Mouse (Mus musculus) Patski (cell line): Measurements from ENCODE around the gene Mettl2. TPM values are rescaled to one million over a fixed set of nuclear protein-coding genes. Genes with fewer than 3 reads are reported as not detected.
"Not testable (repeated sequence)": the region's sequence is repeated elsewhere in the genome, so short reads cannot be mapped to it uniquely, and the experiment has no call there.

Experiments
- ATAC-seq: fragments of 100-300 bp; one replicate; pipeline ENCODE4 v1.8.0; 2021
- CTCF ChIA-PET: fragments of 350-600 bp; sonication (Branson Sonifier 250); formaldehyde crosslinking; loops from one replicate; lab custom pipeline; 2022; ENCODE audit warnings: inconsistent platforms; lab: Charles Lee
- POLR2A ChIA-PET: fragments of 350-600 bp; sonication (Branson Sonifier 250); formaldehyde crosslinking; loops from one replicate; lab custom pipeline; 2022; ENCODE audit warnings: antibody characterized with exemption, inconsistent platforms; lab: Charles Lee
- DNase-seq: peaks from one replicate; pipeline ENCODE4 v3.0.0-alpha.2; 2011; ENCODE audit warnings: low read depth, low spot score
- H3K27me3 ChIP-seq: fragments of 371-371 bp; one replicate; pipeline ENCODE4 v1.5.1; 2021
- CTCF ChIP-seq: fragments of 100-300 bp; IDR thresholded peaks from one replicate; pipeline ENCODE4 v1.5.1; 2021
- in situ Hi-C: fragments of 300-500 bp; cut with MboI; formaldehyde crosslinking; loops from 3 replicates; pipeline ENCODE4 v1.11.1; 2018; ENCODE audit warnings: low pct_unique_long_range_greater_than_20kb, mixed read lengths
- polyA plus RNA-seq: library from polyadenylated mRNA; unstranded; gene quantifications from one replicate; pipeline ENCODE4 v1.2.3, GENCODE M21; 2021

The Mettl2 gene
- 27.1 TPM for polyA plus RNA-seq

- peak; percentile 95 for TF ChIP-seq CTCF
- peak; percentile 80 for ATAC-seq
- H3K27me3 ChIP-seq, result no peaks in the 10 kb centered on the region
- CTCF ChIA-PET, result interaction anchor here (0.8 to 1.2 kb wide), 5 partner anchors 360 to 539 kb away, joined by 3 read pairs; no protein-coding TSS in a partner anchor
- in situ Hi-C loops, result loop anchor here (10.0 to 25.0 kb wide), 2 partner anchors 521 to 814 kb away; partner anchors contain the start of gene Itgb3
- DNase-seq, result peak; percentile 35
- POLR2A ChIA-PET, result interaction anchor here (1.0 to 1.5 kb wide), 2 partner anchors 56 to 57 kb away, joined by 3 to 5 read pairs; no protein-coding TSS in a partner anchor
Observed at GRCm38 (mm10) chr11:105125735-105126519, at the start of gene Mettl2. Gene Mettl2, plus strand, starts transcription at chr11:105126425.

GRCm38 (mm10) chr11:105112448-105112847 lies 13.8 kb upstream of the Mettl2 start:
- in situ Hi-C loops, DNase-seq, ATAC-seq: not testable (repeated sequence)
- peaks cover 17% of the 10 kb centered on the region for H3K27me3 ChIP-seq
- ChIA-PET POLR2A (interaction anchor here (0.6 kb wide), 1 partner anchor 13 kb away, joined by 3 read pairs; no protein-coding TSS in a partner anchor), CTCF (interaction anchor here (1.0 kb wide), 1 partner anchor 137 kb away, joined by 3 read pairs; no protein-coding TSS in a partner anchor)

GRCm38 (mm10) chr11:105117814-105118213 lies 8.4 kb upstream of the Mettl2 start:
- TF ChIP-seq CTCF, result no peak
- CTCF ChIA-PET, result no interaction called here
- POLR2A ChIA-PET, result no interaction called here
- peaks cover 5% of the 10 kb centered on the region for H3K27me3 ChIP-seq
- in situ Hi-C loops, result no loop called here
- ATAC-seq (no peak), DNase-seq (no peak)

- peaks cover 5% of the 10 kb centered on the region for H3K27me3 ChIP-seq
- in situ Hi-C loops, result loop anchor here (5.0 to 10.0 kb wide), 2 partner anchors 353 to 516 kb away; partner anchors contain the start of gene Itgb3
- POLR2A ChIA-PET, result no interaction called here
- CTCF ChIA-PET, result interaction anchor here (0.8 kb wide), 1 partner anchor 24 kb away, joined by 3 read pairs; no protein-coding TSS in a partner anchor
- ATAC-seq, result peak; percentile 74
- peak; percentile 49 for DNase-seq
- TF ChIP-seq CTCF, result no peak
Observed at GRCm38 (mm10) chr11:105120551-105121061, 5.6 kb upstream of the Mettl2 start.

- DNase-seq, H3K27me3 ChIP-seq, POLR2A ChIA-PET, ATAC-seq, CTCF ChIA-PET: not testable (repeated sequence)
- in situ Hi-C loops, result loop anchor here (5.0 to 10.0 kb wide), 2 partner anchors 354 to 517 kb away; partner anchors contain the start of gene Itgb3
Observed at GRCm38 (mm10) chr11:105121792-105122191, 4.4 kb upstream of the Mettl2 start.

GRCm38 (mm10) chr11:105123986-105124385 lies 2.2 kb upstream of the Mettl2 start:
- ChIA-PET POLR2A (interaction anchor here (0.5 to 0.6 kb wide), 2 partner anchors 355 to 744 kb away, joined by 3 to 4 read pairs; no protein-coding TSS in a partner anchor), CTCF (interaction anchor here (0.8 to 1.7 kb wide), 4 partner anchors 47 to 534 kb away, joined by 3 to 5 read pairs (median 3); no protein-coding TSS in a partner anchor)
- in situ Hi-C loops, result loop anchor here (5.0 to 10.0 kb wide), 2 partner anchors 357 to 519 kb away; partner anchors contain the start of gene Itgb3
- H3K27me3 ChIP-seq, result no peaks in the 10 kb centered on the region
- DNase-seq, result peak; percentile 53
- ATAC-seq, result peak; percentile 44
- peak; percentile 86 for TF ChIP-seq CTCF

- no peak for TF ChIP-seq CTCF
- H3K27me3 ChIP-seq, result no peaks in the 10 kb centered on the region
- DNase-seq (no peak), ATAC-seq (peak; percentile 4)
- in situ Hi-C loops, result loop anchor here (10.0 to 25.0 kb wide), 2 partner anchors 522 to 814 kb away; partner anchors contain the start of gene Itgb3
- CTCF ChIA-PET, result interaction anchor here (0.9 kb wide), 1 partner anchor 535 kb away, joined by 3 read pairs; no protein-coding TSS in a partner anchor
- POLR2A ChIA-PET, result interaction anchor here (1.5 kb wide), 1 partner anchor 55 kb away, joined by 5 read pairs; no protein-coding TSS in a partner anchor
Observed at GRCm38 (mm10) chr11:105126520-105127029, 350 bp downstream of the Mettl2 start.

- H3K27me3 ChIP-seq, result no peaks in the 10 kb centered on the region
- CTCF ChIA-PET, result no interaction called here
- POLR2A ChIA-PET, result no interaction called here
- no peak for DNase-seq
- in situ Hi-C loops, result loop anchor here (25.0 kb wide), 1 partner anchor 823 kb away; no protein-coding TSS in a partner anchor
- no peak for ATAC-seq
- TF ChIP-seq CTCF, result no peak
Observed at GRCm38 (mm10) chr11:105135692-105136091, 9.5 kb downstream of the Mettl2 start.

GRCm38 (mm10) chr11:105137255-105137654 lies 11.0 kb downstream of the Mettl2 start:
- H3K27me3 ChIP-seq, POLR2A ChIA-PET, ATAC-seq, CTCF ChIA-PET, DNase-seq: not testable (repeated sequence)
- in situ Hi-C loops, result loop anchor here (25.0 kb wide), 1 partner anchor 825 kb away; no protein-coding TSS in a partner anchor

- not testable (repeated sequence) for H3K27me3 ChIP-seq
- in situ Hi-C loops, result loop anchor here (25.0 kb wide), 1 partner anchor 828 kb away; no protein-coding TSS in a partner anchor
Observed at GRCm38 (mm10) chr11:105140512-105140911, 14.3 kb downstream of the Mettl2 start.

More at GRCm38 (mm10) chr11:105140512-105140911, 14.3 kb downstream of the Mettl2 start:
- DNase-seq, ATAC-seq, CTCF ChIA-PET: not testable (repeated sequence)
- POLR2A ChIA-PET, result interaction anchor here (0.6 to 0.7 kb wide), 2 partner anchors 163 to 556 kb away, joined by 5 to 6 read pairs; no protein-coding TSS in a partner anchor
